Mouse (Mus musculus) bone marrow, adult 2 months (tissue): Measurements from ENCODE around the gene Slc25a13. TPM values are rescaled to one million over a fixed set of nuclear protein-coding genes. Genes with fewer than 3 reads are reported as not detected.

ENCODE experiments used
- H3K27ac ChIP-seq: fragments of 200-500 bp; 2 replicates; pipeline ENCODE4 v1.5.1; 2012; ENCODE audit warnings: low read depth, mild to moderate bottlenecking, control low read depth, inconsistent platforms, low read length; ENCODE audit not compliant: control insufficient read depth, poor library complexity, insufficient read depth
- H3K4me1 ChIP-seq: fragments of 200-500 bp; 2 replicates; pipeline ENCODE4 v1.6.1; 2011; ENCODE audit warnings: low read length; ENCODE audit not compliant: control insufficient read depth, insufficient read depth
- H3K4me3 ChIP-seq: fragments of 200-500 bp; replicated peaks from 2 replicates; pipeline ENCODE3; 2011; ENCODE audit warnings: mild to moderate bottlenecking, low read depth, low read length, control low read depth; ENCODE audit not compliant: control insufficient read depth
- CTCF ChIP-seq: fragments of 200-500 bp; IDR thresholded peaks from 2 replicates; pipeline ENCODE4 v1.5.1; 2011; ENCODE audit warnings: low read length, control low read depth; ENCODE audit not compliant: control insufficient read depth, insufficient read depth
- POLR2A ChIP-seq: fragments of 200-500 bp; IDR thresholded peaks from 2 replicates; pipeline ENCODE4 v1.6.1; 2011; ENCODE audit warnings: low read depth, mild to moderate bottlenecking, control low read depth, low read length, borderline replicate concordance; ENCODE audit not compliant: control insufficient read depth
- WGBS: fragments of 180-500 bp; shearing (Covaris S2); methylation state at CpG from one replicate; pipeline ENCODE4 v1.1.7; 2018; 5-methylcytosine and 5-hydroxymethylcytosine counted together
- polyA plus RNA-seq: library from polyadenylated mRNA; stranded (reverse); fragments of >200 nt; gene quantifications from 2 replicates; pipeline ENCODE4 v1.2.4, GENCODE M21; 2011; ENCODE audit warnings: low replicate concordance; ENCODE audit not compliant: missing spikeins, insufficient read depth, insufficient read length

Slc25a13 gene
- polyA plus RNA-seq, 1 experiment: 9.3 TPM

DNA sequence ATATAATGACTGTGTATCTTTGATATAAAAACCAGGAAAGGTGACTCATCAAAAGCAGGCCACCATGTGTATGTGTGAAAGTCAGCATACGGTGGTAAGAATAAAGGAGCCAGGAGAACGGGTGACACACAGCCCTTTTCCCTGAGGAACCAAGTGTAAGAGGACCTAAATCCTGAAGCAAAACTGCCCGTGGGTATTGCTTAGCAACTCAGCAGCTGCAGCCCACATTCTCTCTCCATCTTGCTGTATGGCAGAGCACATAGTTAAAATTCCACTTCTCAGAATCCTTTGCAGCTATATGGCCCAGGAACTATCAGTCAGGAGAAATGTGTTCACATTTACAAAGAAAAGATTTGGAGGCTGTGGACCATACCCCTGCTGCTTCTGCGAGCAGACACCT, 20.4 kb downstream of the Slc25a13 start:
- Histone ChIP-seq H3K4me1 (no peaks in the 10 kb centered on the region), H3K4me3 (no peak overlapping the region), H3K27ac (no peak overlapping the region)
- WGBS: 73% methylated on average over 4 of the region's 4 CpGs
- TF ChIP-seq POLR2A (no peak), CTCF (no peak)

DNA sequence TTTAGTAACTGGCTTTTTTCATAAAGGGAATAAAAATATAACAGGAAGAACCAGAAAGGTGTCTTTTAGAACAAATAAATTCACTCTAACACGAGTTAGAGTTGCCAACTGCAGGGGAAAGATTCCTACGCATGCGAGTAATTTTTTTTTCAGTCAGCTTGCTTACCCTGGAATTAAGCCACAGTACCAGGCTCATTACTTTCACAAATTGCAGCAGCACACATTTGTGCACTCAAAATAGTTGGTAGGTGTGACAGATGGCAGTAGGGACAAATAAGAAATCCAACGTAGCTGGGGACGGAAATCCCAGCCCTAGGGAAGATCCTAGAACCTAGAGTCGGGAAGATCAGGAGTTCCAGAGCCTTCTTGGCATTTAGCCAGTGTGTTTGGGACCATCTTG, 22.1 kb downstream of the Slc25a13 start:
- Histone ChIP-seq H3K4me1 (no peaks in the 10 kb centered on the region), H3K27ac (no peak overlapping the region), H3K4me3 (no peak overlapping the region)
- 84% methylated on average over 6 of the region's 6 CpGs for WGBS
- TF ChIP-seq CTCF (no peak), POLR2A (no peak)

GRCm38 (mm10) chr6:6193906-6194305, 23.1 kb downstream of the Slc25a13 start:
- H3K4me1 ChIP-seq: no peaks in the 10 kb centered on the region
- no peak overlapping the region for H3K27ac ChIP-seq
- H3K4me3 ChIP-seq: no peak overlapping the region
- 84% methylated on average over 13 of the region's 13 CpGs for WGBS
- TF ChIP-seq POLR2A: no peak
- no peak for TF ChIP-seq CTCF

DNA sequence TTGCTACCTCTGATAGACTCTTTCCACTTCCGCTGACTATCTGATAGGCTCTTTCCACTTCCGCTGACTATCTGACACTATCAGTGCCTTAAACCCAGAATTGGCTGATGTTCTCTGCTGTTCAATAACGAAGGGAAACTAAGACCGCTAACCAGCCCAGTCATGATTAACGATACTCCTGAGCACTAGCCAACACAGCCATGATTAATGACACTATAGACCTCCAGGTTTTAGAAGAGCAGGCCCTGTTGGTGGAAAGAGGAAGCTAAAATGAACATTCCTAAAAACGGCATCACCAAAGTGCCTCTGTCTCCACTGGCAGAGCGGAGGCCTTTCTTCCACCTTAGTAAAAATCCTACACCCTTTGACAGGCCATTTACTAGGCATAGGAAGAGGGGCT, 24.6 kb downstream of the Slc25a13 start:
- TF ChIP-seq CTCF: no peak
- TF ChIP-seq POLR2A: no peak
- WGBS: 62% methylated on average over 7 of the region's 7 CpGs
- H3K27ac ChIP-seq: no peak overlapping the region
- H3K4me1 ChIP-seq: no peaks in the 10 kb centered on the region
- no peak overlapping the region for H3K4me3 ChIP-seq

- H3K27ac ChIP-seq: no peak overlapping the region
- H3K4me1 ChIP-seq: no peaks in the 10 kb centered on the region
- no peak overlapping the region for H3K4me3 ChIP-seq
- WGBS: 82% methylated on average over 8 of the region's 8 CpGs
- TF ChIP-seq CTCF (no peak), POLR2A (no peak)
Observed at GRCm38 (mm10) chr6:6191596-6192337, 25.2 kb downstream of the Slc25a13 start.

- Histone ChIP-seq H3K4me3 (no peak overlapping the region), H3K4me1 (no peaks in the 10 kb centered on the region; the same call in 1 of the 2 replicates), H3K27ac (no peak overlapping the region)
- 82% methylated on average over 6 of the region's 6 CpGs for WGBS
- TF ChIP-seq CTCF: no peak
- no peak for TF ChIP-seq POLR2A
Observed at GRCm38 (mm10) chr6:6188970-6189369, 28.0 kb downstream of the Slc25a13 start.

GRCm38 (mm10) chr6:6186468-6186867, 30.5 kb downstream of the Slc25a13 start:
- TF ChIP-seq POLR2A (no peak), CTCF (no peak)
- no peak overlapping the region for H3K27ac ChIP-seq
- no peaks in the 10 kb centered on the region; the same call in 1 of the 2 replicates for H3K4me1 ChIP-seq
- no peak overlapping the region for H3K4me3 ChIP-seq
- WGBS: 76% methylated on average over 4 of the region's 4 CpGs

DNA sequence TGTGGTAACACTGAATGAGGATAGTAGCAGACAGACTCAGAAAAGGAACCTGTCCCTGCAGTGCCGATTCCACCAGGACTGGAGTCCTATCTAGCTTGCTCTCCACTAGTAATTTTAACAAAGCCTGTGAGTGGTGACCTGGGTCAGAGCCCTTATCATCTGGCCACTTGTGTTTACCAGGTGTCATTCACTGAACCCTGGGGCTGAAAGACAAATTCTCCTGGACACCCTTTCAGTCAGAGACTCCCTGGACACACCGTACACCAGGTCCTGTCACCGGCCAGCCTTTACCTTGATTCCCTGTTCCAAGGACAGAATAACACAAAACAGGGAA, 31.3 kb downstream of the Slc25a13 start:
- no peak overlapping the region for H3K27ac ChIP-seq
- WGBS: 85% methylated on average over 3 of the region's 3 CpGs
- no peaks in the 10 kb centered on the region; the same call in 1 of the 2 replicates for H3K4me1 ChIP-seq
- no peak overlapping the region for H3K4me3 ChIP-seq
- TF ChIP-seq CTCF: no peak
- no peak for TF ChIP-seq POLR2A
